Mouse (Mus musculus) R1 (cell line): ENCODE results near the gene Csrnp2.

Source experiments
- DNase-seq: peaks from one replicate; pipeline ENCODE4 v3.0.0-alpha.2; 2018; ENCODE audit warnings: low read depth, low spot score

The Csrnp2 gene

GRCm38 (mm10) chr15:100433234-100433633 is 62.1 kb downstream of the Csrnp2 start:
- DNase-seq, result no peak

- no peak for DNase-seq
These were observed 65.2 kb downstream of the Csrnp2 start for GRCm38 (mm10) chr15:100429959-100430565.
